Mouse (Mus musculus) limb, embryonic 15.5 days (tissue): ENCODE measurements at regions not wholly inside any gene's neighbourhood (a gene's known extent, or its start where the extent isn't known, plus 50 kb on each side); places are given as distances from the start of the nearest gene placed in this dataset.

Source experiments
- ATAC-seq: fragments of 200-750 bp; cut with Nextera tagmentation; 2 replicates; pipeline ENCODE4 v1.8.0; 2017; ENCODE audit warnings: low read depth, moderate TSS enrichment; ENCODE audit not compliant: insufficient number of reproducible peaks, low FRiP score, low TSS enrichment
- H3K27ac ChIP-seq: fragments of 300-500 bp; sonication (generic); 2 replicates; pipeline ENCODE4 v1.5.1; 2015; ENCODE audit warnings: moderate library complexity, mild to moderate bottlenecking, inconsistent platforms
- H3K27me3 ChIP-seq: fragments of 300-500 bp; sonication (generic); 2 replicates; pipeline ENCODE4 v1.6.1; 2015; ENCODE audit warnings: inconsistent platforms
- H3K36me3 ChIP-seq: fragments of 300-500 bp; sonication (generic); 2 replicates; pipeline ENCODE4 v1.6.1; 2015; ENCODE audit warnings: inconsistent platforms
- H3K4me1 ChIP-seq: fragments of 300-500 bp; sonication (generic); 2 replicates; pipeline ENCODE4 v1.6.1; 2015; ENCODE audit warnings: inconsistent platforms
- H3K4me2 ChIP-seq: fragments of 300-500 bp; sonication (generic); 2 replicates; pipeline ENCODE4 v1.6.1; 2015; ENCODE audit warnings: mild to moderate bottlenecking, inconsistent platforms
- H3K4me3 ChIP-seq: fragments of 300-500 bp; sonication (generic); 2 replicates; pipeline ENCODE4 v1.5.1; 2015; ENCODE audit warnings: mild to moderate bottlenecking, inconsistent platforms
- H3K9ac ChIP-seq: fragments of 300-500 bp; sonication (generic); 2 replicates; pipeline ENCODE4 v1.6.1; 2015; ENCODE audit warnings: inconsistent platforms
- H3K9me3 ChIP-seq: fragments of 300-500 bp; sonication (generic); 2 replicates; pipeline ENCODE4 v1.6.1; 2016; ENCODE audit warnings: inconsistent platforms
- WGBS: fragments of 180-500 bp; shearing (Covaris S2); methylation state at CpG from one replicate; pipeline ENCODE4 v1.1.7; 2015; 5-methylcytosine and 5-hydroxymethylcytosine counted together

- no peak overlapping the region for H3K27ac ChIP-seq
- no peaks in the 10 kb centered on the region for H3K9me3 ChIP-seq
- no peaks in the 10 kb centered on the region for H3K36me3 ChIP-seq
- H3K4me1 ChIP-seq: peaks cover 3% of the 10 kb centered on the region
- no peak overlapping the region for H3K4me2 ChIP-seq
- 54% methylated on average over 9 of the region's 9 CpGs for WGBS
- no peak overlapping the region for H3K4me3 ChIP-seq
- no peak for ATAC-seq
- no peak overlapping the region for H3K9ac ChIP-seq
- no peaks in the 10 kb centered on the region for H3K27me3 ChIP-seq
Measured at GRCm38 (mm10) chr1:42260033-42260925, 435.3 kb upstream of the Pou3f3 start.

- H3K9me3 ChIP-seq: no peaks in the 10 kb centered on the region
- no peak overlapping the region for H3K27ac ChIP-seq
- no peak overlapping the region for H3K4me3 ChIP-seq
- H3K36me3 ChIP-seq: no peaks in the 10 kb centered on the region
- H3K9ac ChIP-seq: no peak overlapping the region
- H3K27me3 ChIP-seq: no peaks in the 10 kb centered on the region
- 68% methylated on average over 3 of the region's 3 CpGs for WGBS
- H3K4me2 ChIP-seq: no peak overlapping the region
- H3K4me1 ChIP-seq: peaks cover 3% of the 10 kb centered on the region
- ATAC-seq: no peak
Measured at GRCm38 (mm10) chr1:42261031-42261430, 434.5 kb upstream of the Pou3f3 start.

- Histone ChIP-seq H3K27ac (no peak overlapping the region), H3K36me3 (no peaks in the 10 kb centered on the region), H3K4me3 (peak overlapping the region; percentile 24), H3K9ac (no peak overlapping the region), H3K4me1 (peaks cover 3% of the 10 kb centered on the region), H3K27me3 (no peaks in the 10 kb centered on the region), H3K4me2 (peak overlapping the region; percentile 40), H3K9me3 (no peaks in the 10 kb centered on the region)
- 15% methylated on average over 13 of the region's 13 CpGs for WGBS
- ATAC-seq: no peak
Measured at GRCm38 (mm10) chr1:42261800-42262199, 433.8 kb upstream of the Pou3f3 start.

GRCm38 (mm10) chr1:42262606-42263005 is 433.0 kb upstream of the Pou3f3 start:
- Histone ChIP-seq H3K4me2 (no peak overlapping the region), H3K27me3 (no peaks in the 10 kb centered on the region), H3K36me3 (no peaks in the 10 kb centered on the region), H3K9ac (no peak overlapping the region), H3K27ac (no peak overlapping the region), H3K4me3 (no peak overlapping the region), H3K9me3 (no peaks in the 10 kb centered on the region), H3K4me1 (peaks cover 3% of the 10 kb centered on the region)
- WGBS: 83% methylated on average over 5 of the region's 5 CpGs
- ATAC-seq: no peak

- no peak overlapping the region for H3K4me2 ChIP-seq
- 49% methylated on average over 8 of the region's 8 CpGs for WGBS
- no peaks in the 10 kb centered on the region for H3K27me3 ChIP-seq
- H3K9me3 ChIP-seq: no peaks in the 10 kb centered on the region
- no peaks in the 10 kb centered on the region for H3K36me3 ChIP-seq
- no peak overlapping the region for H3K27ac ChIP-seq
- no peak for ATAC-seq
- H3K4me3 ChIP-seq: no peak overlapping the region
- H3K9ac ChIP-seq: no peak overlapping the region
- no peaks in the 10 kb centered on the region for H3K4me1 ChIP-seq
Measured at GRCm38 (mm10) chr1:42277130-42277529, 418.4 kb upstream of the Pou3f3 start.

- no peaks in the 10 kb centered on the region for H3K36me3 ChIP-seq
- no peaks in the 10 kb centered on the region for H3K27me3 ChIP-seq
- no peak overlapping the region for H3K27ac ChIP-seq
- no peak overlapping the region for H3K9ac ChIP-seq
- no peaks in the 10 kb centered on the region for H3K4me1 ChIP-seq
- H3K9me3 ChIP-seq: no peaks in the 10 kb centered on the region
- WGBS: 66% methylated on average over 10 of the region's 10 CpGs
- H3K4me2 ChIP-seq: peak overlapping the region; percentile 2; the same call in 1 of the 2 replicates
- H3K4me3 ChIP-seq: no peak overlapping the region
- no peak for ATAC-seq
Measured at GRCm38 (mm10) chr1:42295841-42296240, 399.7 kb upstream of the Pou3f3 start.

- no peak overlapping the region for H3K4me2 ChIP-seq
- no peaks in the 10 kb centered on the region for H3K4me1 ChIP-seq
- WGBS: 41% methylated on average over 1 of the region's 1 CpGs
- H3K36me3 ChIP-seq: no peaks in the 10 kb centered on the region
- no peak overlapping the region for H3K27ac ChIP-seq
- no peak overlapping the region for H3K9ac ChIP-seq
- no peaks in the 10 kb centered on the region for H3K27me3 ChIP-seq
- no peak for ATAC-seq
- H3K4me3 ChIP-seq: no peak overlapping the region
- H3K9me3 ChIP-seq: no peaks in the 10 kb centered on the region
Measured at GRCm38 (mm10) chr1:42309251-42309650, 386.3 kb upstream of the Pou3f3 start.

- Histone ChIP-seq H3K36me3 (no peaks in the 10 kb centered on the region), H3K4me2 (no peak overlapping the region), H3K4me3 (no peak overlapping the region), H3K9ac (no peak overlapping the region), H3K4me1 (no peaks in the 10 kb centered on the region), H3K27ac (no peak overlapping the region), H3K9me3 (no peaks in the 10 kb centered on the region), H3K27me3 (no peaks in the 10 kb centered on the region)
- 78% methylated on average over 4 of the region's 4 CpGs for WGBS
- no peak for ATAC-seq
Measured at GRCm38 (mm10) chr1:42313494-42313893, 382.1 kb upstream of the Pou3f3 start.

- 55% methylated on average over 4 of the region's 4 CpGs for WGBS
- peaks cover 9% of the 10 kb centered on the region; the same call in 1 of the 2 replicates for H3K4me1 ChIP-seq
- H3K27me3 ChIP-seq: no peaks in the 10 kb centered on the region
- H3K4me2 ChIP-seq: no peak overlapping the region
- no peak overlapping the region for H3K4me3 ChIP-seq
- H3K9ac ChIP-seq: no peak overlapping the region
- H3K9me3 ChIP-seq: no peaks in the 10 kb centered on the region
- H3K36me3 ChIP-seq: no peaks in the 10 kb centered on the region
- ATAC-seq: no peak
- no peak overlapping the region for H3K27ac ChIP-seq
Measured at GRCm38 (mm10) chr1:42351884-42352283, 343.7 kb upstream of the Pou3f3 start.

- H3K4me2 ChIP-seq: no peak overlapping the region
- no peak overlapping the region for H3K4me3 ChIP-seq
- no peaks in the 10 kb centered on the region for H3K27me3 ChIP-seq
- no peak for ATAC-seq
- WGBS: 51% methylated on average over 13 of the region's 13 CpGs
- H3K4me1 ChIP-seq: peaks cover 9% of the 10 kb centered on the region; the same call in 1 of the 2 replicates
- no peak overlapping the region for H3K27ac ChIP-seq
- H3K9me3 ChIP-seq: no peaks in the 10 kb centered on the region
- H3K36me3 ChIP-seq: no peaks in the 10 kb centered on the region
- H3K9ac ChIP-seq: no peak overlapping the region
Measured at GRCm38 (mm10) chr1:42352389-42352788, 343.2 kb upstream of the Pou3f3 start.

GRCm38 (mm10) chr1:42353096-42353495 is 342.5 kb upstream of the Pou3f3 start:
- no peaks in the 10 kb centered on the region for H3K36me3 ChIP-seq
- H3K4me2 ChIP-seq: no peak overlapping the region
- peaks cover 9% of the 10 kb centered on the region; the same call in 1 of the 2 replicates for H3K4me1 ChIP-seq
- H3K9ac ChIP-seq: no peak overlapping the region
- ATAC-seq: no peak
- H3K27me3 ChIP-seq: no peaks in the 10 kb centered on the region
- H3K9me3 ChIP-seq: no peaks in the 10 kb centered on the region
- no peak overlapping the region for H3K4me3 ChIP-seq
- H3K27ac ChIP-seq: no peak overlapping the region
- WGBS: 46% methylated on average over 8 of the region's 8 CpGs

- no peak for ATAC-seq
- 85% methylated on average over 6 of the region's 6 CpGs for WGBS
- Histone ChIP-seq H3K9ac (no peak overlapping the region), H3K27ac (no peak overlapping the region), H3K4me1 (peaks cover 9% of the 10 kb centered on the region; the same call in 1 of the 2 replicates), H3K4me3 (no peak overlapping the region), H3K9me3 (no peaks in the 10 kb centered on the region), H3K4me2 (no peak overlapping the region), H3K36me3 (no peaks in the 10 kb centered on the region), H3K27me3 (no peaks in the 10 kb centered on the region)
Measured at GRCm38 (mm10) chr1:42354020-42354419, 341.5 kb upstream of the Pou3f3 start.
